In genomic region chr16:91081508-91081907, GRCm38 (mm10) we compare ENCODE assay signal across 9 mouse cellular contexts. TPM values are rescaled to one million over a fixed set of nuclear protein-coding genes. Genes with fewer than 3 reads are reported as not detected.
DNase-seq lines count a peak whose midpoint lies in the region; TF ChIP-seq lines count a peak whose summit lies in the region.
"Had no signal": no experiment of that assay in that cellular context is flagged by ENCODE, and none has a peak within 500 bp of the region (broad histone marks: within the 10 kb centered on the region; RNA-seq: fewer than 3 reads in every experiment).

No protein-coding gene starts in this region.

- TF ChIP-seq POLR2A in cortical plate, adult 2 months (IDR thresholded peaks at IDR 0.05; ENCODE audit: extremely low read depth, insufficient read depth, low read length): no peak
- TF ChIP-seq POLR2A in lung, adult 2 months (IDR thresholded peaks at IDR 0.05; ENCODE audit: borderline replicate concordance, extremely low read depth, low read depth, low read length): no peak

- no peak overlapping the region for H3K27ac ChIP-seq in cortical plate, adult 2 months (ENCODE audit: insufficient read depth, low read length)
- H3K27ac ChIP-seq: heart, embryonic 13.5 days had no signal

- intact Hi-C loops in gastrocnemius, postnatal 14 days (cut with DNase I; ENCODE audit: low total_unique reads): loop anchor here (2.0 kb wide), 1 partner anchor 271 kb away; no protein-coding TSS in a partner anchor

- peak; percentile 83 for TF ChIP-seq CTCF in cortical plate, adult 2 months (IDR thresholded peaks at IDR 0.05; ENCODE audit: extremely low read depth, insufficient read depth, low read length)
- peak; percentile 77 for TF ChIP-seq CTCF in lung, adult 2 months (IDR thresholded peaks at IDR 0.05; ENCODE audit: insufficient read depth, low read length)

- peak; percentile 80 for DNase-seq in CD4-positive helper T cell, adult 2 months (ENCODE audit: low read depth, low spot score)
- peak; percentile 72 for DNase-seq in ZHBTc4 (ENCODE audit: low read depth, low spot score)
- peak; percentile 62 for DNase-seq in gastrocnemius, postnatal 14 days
- DNase-seq in layer of hippocampus, adult 11-12 months (ENCODE audit: low spot score): peak; percentile 86
- DNase-seq in lung, adult 2 months: peak; percentile 41
- DNase-seq in ovary, postnatal 14 days (ENCODE audit: low spot score): peak; percentile 63
- peak; percentile 76 for DNase-seq in thymus, postnatal 14 days

- no peak overlapping the region for H3K4me3 ChIP-seq in cortical plate, adult 2 months (ENCODE audit: insufficient read depth, low read length)
- no peak overlapping the region for H3K4me3 ChIP-seq in lung, adult 2 months (replicated peaks; ENCODE audit: extremely low read depth, low read depth, low read length)
- H3K4me3 ChIP-seq: heart, embryonic 13.5 days had no signal

- no peaks in the 10 kb centered on the region for H3K4me1 ChIP-seq in cortical plate, adult 2 months (ENCODE audit: control insufficient read depth, insufficient read depth, low read length)
- no peaks in the 10 kb centered on the region for H3K4me1 ChIP-seq in lung, adult 2 months (ENCODE audit: control insufficient read depth, insufficient read depth, low read length)
- H3K4me1 ChIP-seq: heart, embryonic 13.5 days had no signal

- WGBS in lung, adult 2 months: 20% methylated on average over 10 of the region's 12 CpGs

RNA-seq across cellular contexts. Expression of gene 4932438H23Rik, which starts 13.4 kb away (rescaled TPM):
- polyA plus RNA-seq in cortical plate, adult 2 months (2012; rRNA removed): 0.74 and 1.2 TPM in 2 replicates
- 1 to 10 TPM; 1.3 to 1.8 TPM for total RNA-seq in gastrocnemius, postnatal 14 days (2021)
- polyA plus RNA-seq in lung, adult 2 months (2012; rRNA removed): 0.23 and 0.30 TPM in 2 replicates
- polyA plus RNA-seq: heart, embryonic 13.5 days had no signal

RNA-seq across cellular contexts. Expression of gene Paxbp1, which starts 37.2 kb away (rescaled TPM):
- 81.5 and 92.3 TPM in 2 replicates for polyA plus RNA-seq in cortical plate, adult 2 months (2012; rRNA removed)
- 10 to 100 TPM in 1 of 2 experiments, 1 to 10 TPM in 1; 9.5 to 10.1 TPM for total RNA-seq in gastrocnemius, postnatal 14 days (2021)
- polyA plus RNA-seq in lung, adult 2 months (2012; rRNA removed): 12.2 and 21.7 TPM in 2 replicates
